Mouse (Mus musculus) erythroid progenitor cell, adult 5-6 weeks (primary cell): ENCODE results near the gene Gm47289. TPM values are rescaled to one million over a fixed set of nuclear protein-coding genes. Genes with fewer than 3 reads are reported as not detected.

ENCODE experiments used
- ATAC-seq: replicated peaks from 2 replicates; pipeline ENCODE4 v1.8.0; 2016; ENCODE audit warnings: moderate number of reproducible peaks, mild to moderate bottlenecking, moderate TSS enrichment, inconsistent platforms; ENCODE audit not compliant: poor library complexity, low FRiP score, severe bottlenecking
- total RNA-seq, 2 experiments: library from RNA; stranded (forward) in 1 of 2; stranded (reverse) in 1 of 2; fragments of 150-400 nt in 1 of 2; fragments of 186-747, 209-891 nt in 1 of 2; gene quantifications; 2 replicates each; pipeline versions ENCODE4 v1.2.3 to v1.2.4; 2015 to 2017; ENCODE audit warnings: low replicate concordance in 2 of 2

Gene Gm47289
- total RNA-seq (2015; ENCODE audit: low replicate concordance) (not detected in 2 replicates), total RNA-seq (2017; ENCODE audit: low replicate concordance) (not detected in 2 replicates)

GRCm38 (mm10) chr9:119158861-119159260, at the start of gene Gm47289:
Gene Gm47289 (plus strand): TSS chr9:119159161.
- ATAC-seq: no peak

GRCm38 (mm10) chr9:119109685-119110353, 49.1 kb upstream of the Gm47289 start:
- no peak for ATAC-seq

GRCm38 (mm10) chr9:119110640-119111039, 48.3 kb upstream of the Gm47289 start:
- ATAC-seq: no peak

GRCm38 (mm10) chr9:119114911-119115310, 44.0 kb upstream of the Gm47289 start:
- ATAC-seq: no peak

- ATAC-seq: 0 out of 2 replicates have a peak, but pooled peaks have one; percentile 22
Measured at GRCm38 (mm10) chr9:119119409-119120167, 39.4 kb upstream of the Gm47289 start.

- ATAC-seq: no peak
Measured at GRCm38 (mm10) chr9:119120168-119120560, 38.8 kb upstream of the Gm47289 start.

GRCm38 (mm10) chr9:119122596-119123369, 36.2 kb upstream of the Gm47289 start:
- ATAC-seq: no peak

GRCm38 (mm10) chr9:119128436-119129181, 30.4 kb upstream of the Gm47289 start:
- no peak for ATAC-seq

GRCm38 (mm10) chr9:119130692-119131091, 28.3 kb upstream of the Gm47289 start:
- no peak for ATAC-seq

- ATAC-seq: no peak
Measured at GRCm38 (mm10) chr9:119138836-119139235, 20.1 kb upstream of the Gm47289 start.

GRCm38 (mm10) chr9:119142066-119142465, 16.9 kb upstream of the Gm47289 start:
- no peak for ATAC-seq

- no peak for ATAC-seq
Measured at GRCm38 (mm10) chr9:119143372-119143771, 15.6 kb upstream of the Gm47289 start.

GRCm38 (mm10) chr9:119144696-119145095, 14.3 kb upstream of the Gm47289 start:
- ATAC-seq: no peak

- ATAC-seq: no peak
Measured at GRCm38 (mm10) chr9:119145137-119145536, 13.8 kb upstream of the Gm47289 start.

- no peak for ATAC-seq
Measured at GRCm38 (mm10) chr9:119145638-119146037, 13.3 kb upstream of the Gm47289 start.

GRCm38 (mm10) chr9:119146098-119146770, 12.7 kb upstream of the Gm47289 start:
- ATAC-seq: no peak

GRCm38 (mm10) chr9:119149601-119150000, 9.4 kb upstream of the Gm47289 start:
- no peak for ATAC-seq

- no peak for ATAC-seq
Measured at GRCm38 (mm10) chr9:119151751-119152150, 7.2 kb upstream of the Gm47289 start.

GRCm38 (mm10) chr9:119155416-119155815, 3.5 kb upstream of the Gm47289 start:
- no peak for ATAC-seq
